Mouse (Mus musculus) heart, embryonic 11.5 days (tissue): Measurements from ENCODE around the gene Tnk2. TPM values are rescaled to one million over a fixed set of nuclear protein-coding genes. Genes with fewer than 3 reads are reported as not detected.

Experiments
- ATAC-seq: fragments of 200-750 bp; cut with Nextera tagmentation; replicated peaks from 2 replicates; pipeline ENCODE4 v1.8.0; 2017; ENCODE audit warnings: moderate library complexity; ENCODE audit not compliant: insufficient number of reproducible peaks, low FRiP score, low TSS enrichment
- H3K27ac ChIP-seq: fragments of 300-500 bp; sonication (generic); 2 replicates; pipeline ENCODE4 v1.5.1; 2014; ENCODE audit warnings: mild to moderate bottlenecking, low read depth, low read length
- H3K27me3 ChIP-seq: fragments of 300-500 bp; sonication (generic); 2 replicates; pipeline ENCODE4 v1.6.1; 2014; ENCODE audit warnings: mild to moderate bottlenecking, low read length, mixed read lengths; ENCODE audit not compliant: control insufficient read depth, insufficient read depth
- H3K36me3 ChIP-seq: fragments of 300-500 bp; sonication (generic); 2 replicates; pipeline ENCODE4 v1.6.1; 2014; ENCODE audit warnings: mild to moderate bottlenecking, low read length, moderate library complexity, mixed read lengths; ENCODE audit not compliant: control insufficient read depth, insufficient read depth
- H3K4me1 ChIP-seq: fragments of 300-500 bp; sonication (generic); 2 replicates; pipeline ENCODE4 v1.6.1; 2014; ENCODE audit warnings: low read length; ENCODE audit not compliant: control insufficient read depth, insufficient read depth
- H3K4me2 ChIP-seq: fragments of 300-500 bp; sonication (generic); 2 replicates; pipeline ENCODE4 v1.6.1; 2014; ENCODE audit warnings: mild to moderate bottlenecking, moderate library complexity
- H3K4me3 ChIP-seq: fragments of 300-500 bp; sonication (generic); 2 replicates; pipeline ENCODE4 v1.5.1; 2014; ENCODE audit warnings: low read depth, low read length
- H3K9ac ChIP-seq: fragments of 300-500 bp; sonication (generic); 2 replicates; pipeline ENCODE4 v1.6.1; 2014; ENCODE audit warnings: mild to moderate bottlenecking, low read depth, low read length, moderate library complexity
- H3K9me3 ChIP-seq: fragments of 300-500 bp; sonication (generic); replicated peaks from 2 replicates; pipeline ENCODE4 v1.6.1; 2016; ENCODE audit warnings: low read length; ENCODE audit not compliant: control insufficient read depth
- WGBS: fragments of 180-500 bp; shearing (Covaris S2); extraction: QIAGEN DNeasy Blood & Tissue Kit; methylation state at CpG from one replicate; pipeline ENCODE4 v1.1.7; 2014; ENCODE audit not compliant: insufficient replicate concordance; 5-methylcytosine and 5-hydroxymethylcytosine counted together
- polyA plus RNA-seq: library from polyadenylated mRNA; unstranded; fragments of >200 nt; fragmentation: Nextera tagmentation; extraction: Ambion mirVana; gene quantifications from 2 replicates; pipeline ENCODE4 v1.2.1, GENCODE M21; 2014

Gene Tnk2
- polyA plus RNA-seq, 1 experiment from 2014 or later: 6.9 TPM

- no peaks in the 10 kb centered on the region for H3K9me3 ChIP-seq
- peak overlapping the region; percentile 96; the same call in 1 of the 2 replicates for H3K9ac ChIP-seq
- WGBS: 8% methylated on average over 8 of the region's 8 CpGs
- no peaks in the 10 kb centered on the region for H3K27me3 ChIP-seq
- peak overlapping the region; percentile 93 for H3K27ac ChIP-seq
- peak overlapping the region; percentile 64 for H3K4me2 ChIP-seq
- peak overlapping the region; percentile 87 for H3K4me3 ChIP-seq
- H3K36me3 ChIP-seq: no peaks in the 10 kb centered on the region
- ATAC-seq: no peak
- H3K4me1 ChIP-seq: no peaks in the 10 kb centered on the region; the same call in 1 of the 2 replicates
Observed at GRCm38 (mm10) chr16:32608344-32608711, 35.3 kb upstream of the Tnk2 start.

GRCm38 (mm10) chr16:32608712-32609400, 34.8 kb upstream of the Tnk2 start, which contains the start of gene Tfrc:
TSS of gene Tfrc (plus strand) at chr16:32608920.
- Histone ChIP-seq H3K36me3 (no peaks in the 10 kb centered on the region), H3K4me2 (peak within 1 kb of the TSS; percentile 64), H3K4me1 (no peaks in the 10 kb centered on the region; the same call in 1 of the 2 replicates), H3K4me3 (peak within 1 kb of the TSS; percentile 87), H3K27ac (peak within 1 kb of the TSS; percentile 93), H3K9ac (peak within 1 kb of the TSS; percentile 96), H3K27me3 (no peaks in the 10 kb centered on the region), H3K9me3 (no peaks in the 10 kb centered on the region)
- peak; percentile 99 for ATAC-seq
- under 1% methylated on average over 64 of the region's 73 CpGs for WGBS

- Histone ChIP-seq H3K36me3 (no peaks in the 10 kb centered on the region), H3K4me1 (no peaks in the 10 kb centered on the region; the same call in 1 of the 2 replicates), H3K27me3 (no peaks in the 10 kb centered on the region), H3K27ac (peak overlapping the region; percentile 93), H3K9me3 (no peaks in the 10 kb centered on the region), H3K4me3 (peak overlapping the region; percentile 87), H3K9ac (peak overlapping the region; percentile 96), H3K4me2 (peak overlapping the region; percentile 64)
- WGBS: under 1% methylated on average over 14 of the region's 14 CpGs
- no peak for ATAC-seq
Observed at GRCm38 (mm10) chr16:32609401-32609779, 34.3 kb upstream of the Tnk2 start.

DNA sequence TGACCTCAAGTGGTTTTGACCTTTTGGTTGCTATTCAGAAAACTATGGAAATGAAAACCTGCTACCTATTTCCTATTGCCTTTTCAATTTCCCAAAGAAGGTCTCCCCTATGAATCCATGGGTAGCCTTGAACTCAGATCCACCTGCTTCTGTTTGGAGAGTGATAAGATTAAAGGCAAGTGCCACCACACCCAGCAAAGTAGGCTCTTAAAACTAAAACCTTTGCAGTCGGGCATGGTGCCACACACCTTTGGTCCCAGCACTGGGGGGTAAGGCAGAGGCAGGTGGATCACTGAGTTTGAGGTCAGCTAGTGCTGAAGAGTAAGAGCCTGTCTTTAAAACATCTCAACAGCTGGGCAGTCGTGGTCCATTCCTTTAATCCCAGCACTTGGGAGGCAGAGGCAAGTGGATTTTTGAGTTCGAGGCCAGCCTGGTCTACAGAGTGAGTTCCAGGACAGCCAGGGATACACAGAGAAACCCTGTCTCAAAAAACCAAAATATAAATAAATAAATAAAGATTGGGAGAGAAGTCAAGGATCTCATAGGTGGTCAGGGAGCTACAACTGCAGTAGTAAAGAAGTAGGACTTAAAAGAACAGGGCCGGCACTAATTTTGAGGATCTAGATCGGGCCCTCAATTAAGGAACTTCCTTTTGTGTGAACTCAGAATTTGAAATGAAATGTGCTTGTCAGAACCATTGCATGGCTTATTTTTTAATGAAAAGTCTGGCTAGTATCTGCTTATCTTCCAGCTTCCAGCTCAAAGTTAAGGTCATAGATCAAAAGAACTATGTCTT, 33.0 kb upstream of the Tnk2 start:
- Histone ChIP-seq H3K9ac (peak overlapping the region; percentile 56; the same call in 1 of the 2 replicates), H3K4me2 (peak overlapping the region; percentile 64), H3K36me3 (no peaks in the 10 kb centered on the region), H3K4me3 (peak overlapping the region; percentile 87), H3K9me3 (no peaks in the 10 kb centered on the region), H3K4me1 (no peaks in the 10 kb centered on the region; the same call in 1 of the 2 replicates), H3K27ac (peak overlapping the region; percentile 25), H3K27me3 (no peaks in the 10 kb centered on the region)
- ATAC-seq: no peak
- WGBS: 65% methylated on average over 5 of the region's 5 CpGs

DNA sequence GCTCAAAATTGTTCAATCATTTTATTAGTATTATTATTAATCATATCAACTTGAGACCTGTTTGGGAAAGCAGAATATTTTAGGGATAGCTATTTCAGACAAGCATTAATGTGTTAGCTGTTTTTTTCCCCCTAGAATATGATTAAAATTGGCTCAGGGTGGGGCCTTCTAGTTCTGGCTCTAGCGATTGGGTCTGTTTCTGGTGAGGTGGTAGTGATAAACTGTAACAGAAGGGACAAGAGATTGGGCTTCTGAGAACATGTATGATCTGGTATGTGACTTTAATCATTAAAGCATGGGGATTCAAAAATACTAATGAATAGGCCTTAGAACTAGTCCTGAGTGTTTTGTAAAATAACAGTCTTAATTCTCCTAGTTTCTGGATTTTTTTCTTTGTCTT, 31.6 kb upstream of the Tnk2 start:
- Histone ChIP-seq H3K4me2 (peak overlapping the region; percentile 41), H3K27me3 (no peaks in the 10 kb centered on the region), H3K4me3 (peak overlapping the region; percentile 10; the same call in 1 of the 2 replicates), H3K27ac (0 out of 2 replicates have a peak overlapping the region, but pooled peaks have one; percentile 35), H3K9ac (no peak overlapping the region), H3K9me3 (no peaks in the 10 kb centered on the region), H3K4me1 (no peaks in the 10 kb centered on the region; the same call in 1 of the 2 replicates), H3K36me3 (no peaks in the 10 kb centered on the region)
- WGBS: 64% methylated on average over 1 of the region's 1 CpGs
- no peak for ATAC-seq

DNA sequence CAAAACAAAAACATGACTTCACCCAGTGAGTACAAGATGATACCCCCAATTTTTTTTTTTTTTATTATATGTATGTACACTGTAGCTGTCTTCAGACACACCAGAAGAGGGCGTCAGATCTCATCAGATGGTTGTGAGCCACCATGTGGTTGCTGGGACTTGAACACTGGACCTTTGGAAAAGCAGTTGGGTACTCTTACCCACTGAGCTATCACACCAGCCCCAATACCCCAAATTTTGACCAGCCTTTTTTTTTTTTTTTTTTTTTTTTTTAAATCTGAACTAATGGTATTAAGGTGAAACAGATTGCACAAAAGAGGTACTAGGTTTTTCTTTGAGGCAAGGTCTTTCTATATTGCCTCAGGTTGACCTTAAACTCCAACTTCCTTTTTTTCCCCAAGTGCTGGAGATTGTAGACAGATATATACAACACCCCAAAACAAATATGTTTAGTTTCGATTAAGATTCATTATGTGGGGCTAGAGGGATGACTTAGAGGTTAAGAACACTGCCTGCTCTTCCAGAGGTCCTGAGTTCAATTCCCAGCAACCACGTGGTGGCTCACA, 30.3 kb upstream of the Tnk2 start:
- H3K4me3 ChIP-seq: no peak overlapping the region
- H3K4me2 ChIP-seq: no peak overlapping the region; the same call in 1 of the 2 replicates
- no peak overlapping the region for H3K27ac ChIP-seq
- 72% methylated on average over 3 of the region's 3 CpGs for WGBS
- H3K36me3 ChIP-seq: peaks cover 4% of the 10 kb centered on the region; the same call in 1 of the 2 replicates
- H3K9me3 ChIP-seq: no peaks in the 10 kb centered on the region
- ATAC-seq: no peak
- no peaks in the 10 kb centered on the region; the same call in 1 of the 2 replicates for H3K4me1 ChIP-seq
- no peaks in the 10 kb centered on the region for H3K27me3 ChIP-seq
- no peak overlapping the region for H3K9ac ChIP-seq

DNA sequence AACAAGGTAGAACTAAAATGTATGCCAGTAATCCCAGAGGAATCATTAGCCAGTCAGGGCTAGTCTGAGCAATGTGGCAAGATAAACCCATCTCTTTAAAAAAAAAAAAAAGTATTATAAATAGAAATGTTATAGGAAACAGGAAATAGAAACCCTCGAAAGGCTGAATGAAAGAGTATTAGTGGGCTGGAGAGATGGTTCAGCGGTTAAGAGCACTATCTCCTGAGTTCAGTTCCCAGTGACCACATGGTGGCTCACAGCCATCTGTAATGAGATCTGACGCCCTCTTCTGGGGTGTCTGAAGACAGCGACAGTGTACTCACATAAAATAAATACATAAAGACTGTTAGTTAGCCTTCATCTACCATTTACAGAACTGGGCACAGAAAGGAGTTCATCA, 29.6 kb upstream of the Tnk2 start:
- Histone ChIP-seq H3K9me3 (no peaks in the 10 kb centered on the region), H3K27me3 (no peaks in the 10 kb centered on the region), H3K9ac (no peak overlapping the region), H3K36me3 (peaks cover 4% of the 10 kb centered on the region; the same call in 1 of the 2 replicates), H3K27ac (no peak overlapping the region), H3K4me1 (no peaks in the 10 kb centered on the region; the same call in 1 of the 2 replicates), H3K4me2 (no peak overlapping the region), H3K4me3 (no peak overlapping the region)
- WGBS: 58% methylated on average over 4 of the region's 4 CpGs
- no peak for ATAC-seq

GRCm38 (mm10) chr16:32618946-32619345, 24.7 kb upstream of the Tnk2 start:
- H3K4me3 ChIP-seq: no peak overlapping the region
- H3K4me2 ChIP-seq: no peak overlapping the region
- no peak for ATAC-seq
- H3K27me3 ChIP-seq: no peaks in the 10 kb centered on the region
- no peak overlapping the region for H3K9ac ChIP-seq
- H3K9me3 ChIP-seq: no peaks in the 10 kb centered on the region
- H3K4me1 ChIP-seq: no peaks in the 10 kb centered on the region
- no peak overlapping the region for H3K27ac ChIP-seq
- 97% methylated on average over 1 of the region's 1 CpGs for WGBS
- H3K36me3 ChIP-seq: peaks cover 29% of the 10 kb centered on the region
